Mouse (Mus musculus) T-helper 17 cell (primary cell): ENCODE data around the gene Akap13.
"Not testable (repeated sequence)": the region's sequence is repeated elsewhere in the genome, so short reads cannot be mapped to it uniquely, and the experiment has no call there.

Source experiments
- in situ Hi-C, 2 experiments: fragments of 300-600 bp; cut with MboI, MseI; formaldehyde crosslinking; loops; 1 replicate in 1 of 2; 2 replicates in 1 of 2; pipeline ENCODE4 v1.15.1; 2025; ENCODE audit warnings: high pct_unique_total_duplicates in 2 of 2

Gene Akap13

GRCm38 (mm10) chr7:75744978-75745638 lies 289.8 kb downstream of the Akap13 start:
- in situ Hi-C loops: loop anchor here in 1 of 2 experiments (5.0 kb wide), 1 partner anchor 132 kb away; no protein-coding TSS in a partner anchor

DNA sequence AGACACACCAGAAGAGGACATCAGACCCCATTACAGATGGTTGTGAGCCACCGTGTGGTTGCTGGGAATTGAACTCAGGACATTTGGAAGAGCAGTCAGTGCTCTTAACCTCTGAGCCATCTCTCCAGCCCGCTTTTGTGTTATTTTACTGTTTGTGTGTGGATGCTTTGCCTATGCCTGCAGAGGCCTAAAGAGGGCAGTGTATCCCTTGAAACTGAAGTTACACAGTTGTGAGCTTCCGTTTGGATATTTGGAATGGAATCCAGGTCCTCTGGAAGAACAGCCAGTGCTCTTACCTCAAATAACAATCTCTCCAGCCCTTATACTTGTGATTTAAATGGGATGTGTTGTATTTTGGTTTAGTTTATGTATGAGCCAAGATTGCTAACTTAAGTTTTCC lies 290.6 kb downstream of the Akap13 start:
- in situ Hi-C loops: loop anchor here in 1 of 2 experiments (5.0 kb wide), 1 partner anchor 131 kb away; no protein-coding TSS in a partner anchor

- in situ Hi-C loops: no loop called here
Observed at GRCm38 (mm10) chr7:75750581-75750980, 295.2 kb downstream of the Akap13 start.

GRCm38 (mm10) chr7:75751161-75751803 lies 295.9 kb downstream of the Akap13 start:
- in situ Hi-C loops: no loop called here

DNA sequence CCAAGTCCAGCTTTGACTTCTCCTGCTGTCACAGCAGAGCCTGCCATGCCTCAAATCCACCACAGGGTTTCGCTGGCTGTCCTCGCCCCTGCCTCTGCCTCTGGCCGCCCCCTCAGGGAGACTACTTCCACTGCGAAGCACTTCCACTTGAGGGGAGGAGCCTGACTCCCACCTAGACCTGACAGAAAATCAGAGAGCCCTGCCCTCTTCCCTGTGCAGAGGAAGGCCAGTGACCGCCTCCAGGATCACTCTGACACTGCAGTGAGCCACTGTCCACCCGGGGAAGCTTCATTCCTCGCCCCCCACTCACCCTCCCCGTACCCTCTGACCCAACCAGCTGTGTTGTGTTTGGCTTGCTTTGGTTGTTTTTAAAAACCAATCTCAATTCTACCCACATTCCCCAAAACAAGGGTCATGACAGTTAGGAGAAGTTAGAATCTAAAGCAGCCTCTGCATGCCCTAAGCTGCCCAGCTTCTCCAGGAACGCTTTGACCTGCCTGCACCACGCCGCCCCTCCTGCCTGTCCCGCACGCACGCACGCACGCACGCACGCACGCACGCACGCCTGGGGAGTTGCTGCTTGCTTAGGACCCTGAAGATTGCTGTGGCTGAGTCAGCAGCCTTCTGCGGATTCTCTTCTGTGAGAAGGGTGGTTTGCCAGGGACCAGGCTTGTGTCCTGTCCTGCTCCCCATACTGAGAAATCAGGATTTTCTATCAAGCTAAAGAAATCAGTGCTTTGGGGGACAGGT lies 297.3 kb downstream of the Akap13 start:
- in situ Hi-C loops: no loop called here

GRCm38 (mm10) chr7:75753192-75753783 lies 298.0 kb downstream of the Akap13 start:
- in situ Hi-C loops: no loop called here

DNA sequence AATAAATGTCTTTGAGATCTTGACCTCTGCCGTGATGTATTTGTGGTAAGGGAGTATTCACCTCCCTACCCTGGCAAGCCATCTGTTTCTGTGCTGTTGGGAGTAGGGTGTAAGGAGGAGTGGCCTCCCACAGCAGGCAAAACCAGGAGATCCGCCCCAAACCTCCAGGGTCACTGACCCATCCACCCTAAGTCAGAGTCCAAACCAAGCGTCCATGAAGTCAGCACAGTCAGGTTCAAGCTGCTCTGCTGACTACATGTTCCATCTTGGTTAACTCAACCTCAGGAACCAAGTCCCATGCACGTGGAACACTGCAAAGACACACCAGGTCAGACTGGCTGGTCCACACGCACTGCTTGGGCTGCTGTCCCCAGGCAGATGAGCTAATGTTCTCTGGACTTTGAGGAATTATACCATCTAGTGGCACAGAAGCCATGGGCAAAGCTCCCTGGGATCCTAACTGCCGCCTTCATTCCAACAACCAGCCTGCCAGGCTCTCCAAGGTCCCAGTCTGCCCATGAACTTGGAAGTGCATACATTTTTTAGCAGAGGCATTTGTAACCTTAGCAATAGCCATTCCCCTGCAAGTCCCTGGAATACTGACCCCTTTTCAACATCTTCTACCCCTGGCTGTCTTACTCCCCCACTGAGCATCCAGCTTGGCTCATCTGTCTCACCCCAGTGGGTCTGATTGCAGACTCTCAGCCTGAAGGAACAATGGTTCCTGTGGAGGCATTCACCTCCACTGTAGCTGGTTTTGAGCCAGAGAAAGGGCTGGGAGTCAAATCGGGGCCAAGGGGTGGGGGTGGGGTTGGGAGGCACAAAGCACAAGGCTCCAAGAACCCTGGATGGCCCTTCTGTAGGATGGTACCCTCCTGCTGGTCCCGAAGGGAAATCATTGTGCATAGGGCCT lies 299.5 kb downstream of the Akap13 start:
- in situ Hi-C loops: no loop called here

DNA sequence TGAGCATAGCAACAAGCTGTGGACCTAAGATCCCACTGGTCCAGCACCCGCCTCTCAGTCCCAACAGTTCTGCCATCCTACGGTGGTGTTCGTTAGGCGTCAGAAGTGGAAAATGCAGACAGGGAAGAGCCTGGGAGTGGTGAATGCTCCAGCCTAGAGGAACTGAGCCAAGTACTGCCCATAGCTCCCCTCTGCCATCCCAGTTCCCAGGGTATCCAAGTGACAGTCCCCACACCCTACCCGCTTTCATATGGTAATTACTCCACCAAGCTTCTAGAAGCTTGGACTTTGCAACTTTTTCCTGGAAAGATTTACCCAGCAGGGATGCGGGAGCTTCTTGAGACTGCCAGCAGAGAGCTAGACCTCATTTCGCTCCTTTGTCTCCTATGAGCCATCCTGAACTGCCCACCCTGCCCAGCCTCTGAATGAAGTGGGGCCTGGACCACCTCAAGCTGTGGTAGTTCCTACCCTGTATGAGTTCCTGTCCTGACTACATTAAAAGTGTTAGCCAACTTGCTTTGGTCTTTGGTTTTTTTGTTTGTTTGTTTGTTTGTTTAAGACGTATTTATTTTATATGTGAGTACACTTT lies 300.6 kb downstream of the Akap13 start:
- in situ Hi-C loops: no loop called here

GRCm38 (mm10) chr7:75759992-75760514 lies 304.7 kb downstream of the Akap13 start:
- in situ Hi-C loops: no loop called here

- in situ Hi-C loops: not testable (repeated sequence)
Observed at GRCm38 (mm10) chr7:75760661-75761319, 305.5 kb downstream of the Akap13 start.

DNA sequence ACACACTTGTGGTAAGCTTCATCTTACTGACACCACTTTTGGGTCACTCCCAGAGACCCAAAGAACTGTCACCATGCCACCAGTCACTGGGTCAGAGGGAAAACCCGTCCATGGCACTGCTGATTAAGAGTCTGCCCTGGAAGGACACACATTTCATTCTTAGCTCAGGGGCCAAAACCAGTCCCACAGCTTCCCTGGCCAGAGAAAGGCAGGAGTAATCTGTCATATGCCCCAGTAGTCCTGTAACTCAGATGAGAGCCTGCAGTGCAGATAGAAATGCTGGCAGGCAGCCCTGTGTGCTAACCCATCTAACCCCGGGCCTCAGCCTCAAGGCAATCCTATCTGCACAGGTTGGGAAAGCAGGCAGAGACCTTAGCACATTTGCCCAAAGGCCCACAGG lies 306.9 kb downstream of the Akap13 start:
- in situ Hi-C loops: not testable (repeated sequence)

DNA sequence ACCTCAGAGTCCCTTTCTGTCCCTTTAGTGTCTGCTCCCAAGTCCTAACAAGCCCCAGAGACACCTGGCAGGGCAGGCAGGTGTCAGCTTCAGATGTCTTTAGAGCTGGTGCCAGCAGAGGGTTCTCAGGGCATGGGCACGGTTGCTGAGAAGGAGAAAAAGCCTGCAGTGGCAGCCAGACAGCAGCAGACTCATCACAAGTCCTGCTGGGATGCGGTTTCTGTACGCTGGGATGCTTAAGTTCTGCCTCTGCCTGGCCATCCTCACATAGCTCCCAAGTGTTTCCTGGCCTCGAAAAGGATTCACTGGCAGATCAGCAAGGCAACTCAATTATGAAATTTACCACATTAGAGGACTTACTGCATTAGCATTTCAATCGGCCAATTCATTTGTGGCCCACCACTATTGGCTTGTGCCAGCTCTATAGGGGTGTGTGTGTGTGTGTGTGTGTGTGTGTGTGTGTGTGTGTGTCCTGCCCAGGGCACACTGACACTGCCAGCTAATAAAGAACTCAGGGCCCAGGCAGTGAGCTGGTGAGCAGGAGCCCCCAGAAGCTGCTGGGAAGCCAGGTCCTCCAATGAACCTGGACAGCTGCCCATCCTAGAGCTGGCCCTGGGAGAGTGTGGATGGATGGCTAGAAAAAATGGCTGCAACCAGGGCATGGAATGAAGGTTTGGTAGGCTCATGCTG lies 311.9 kb downstream of the Akap13 start:
- in situ Hi-C loops: not testable (repeated sequence)

GRCm38 (mm10) chr7:75768169-75768568 lies 312.8 kb downstream of the Akap13 start:
- in situ Hi-C loops: no loop called here

- in situ Hi-C loops: no loop called here
Observed at GRCm38 (mm10) chr7:75769909-75770308, 314.6 kb downstream of the Akap13 start.

DNA sequence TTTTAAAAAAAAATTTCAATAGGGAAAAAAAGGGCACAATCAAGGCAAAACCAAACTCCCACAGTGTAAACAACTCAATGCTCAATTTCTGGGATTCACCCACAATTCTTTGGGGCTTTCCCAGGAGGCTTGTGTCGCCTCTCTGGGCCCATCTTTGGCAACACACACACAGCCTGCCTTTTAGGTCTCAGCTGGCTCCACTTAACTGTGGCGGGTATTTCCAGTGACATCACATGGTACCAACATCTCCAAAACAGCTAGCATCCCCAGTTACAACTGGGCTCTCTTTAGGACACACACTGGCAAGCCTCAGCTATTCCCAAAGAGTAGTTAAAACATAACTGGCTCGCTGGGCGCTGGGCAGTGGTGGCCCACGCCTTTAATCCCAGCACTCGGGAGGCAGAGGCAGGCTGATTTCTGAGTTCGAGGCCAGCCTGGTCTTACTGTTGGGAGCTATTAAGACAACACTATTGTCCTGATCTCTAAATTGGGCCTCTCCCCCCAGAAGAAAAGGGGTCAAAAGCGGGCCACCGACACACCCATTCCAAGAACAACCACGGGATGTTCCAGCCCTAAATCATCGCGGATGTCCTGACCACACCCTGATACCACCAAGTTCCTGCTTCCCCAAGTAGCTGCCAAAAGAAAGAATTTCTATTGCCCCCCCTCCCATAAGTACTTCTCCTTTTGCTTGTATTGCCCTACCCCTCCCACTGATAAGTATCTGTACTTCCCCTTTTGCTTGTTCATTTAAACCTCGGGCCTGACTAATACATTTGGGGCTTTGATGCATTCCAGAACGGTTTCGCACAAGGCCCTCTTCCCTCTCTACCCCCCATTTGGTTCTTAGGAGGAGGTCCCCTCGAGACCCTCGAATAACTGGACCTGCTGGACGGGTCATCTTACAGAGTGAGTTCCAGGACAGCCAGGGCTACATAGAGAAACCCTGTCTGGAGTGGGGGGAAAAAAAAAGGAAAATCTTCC lies 319.1 kb downstream of the Akap13 start:
- in situ Hi-C loops: not testable (repeated sequence)

- in situ Hi-C loops: no loop called here
Observed at GRCm38 (mm10) chr7:75778053-75778452, 322.7 kb downstream of the Akap13 start.

- in situ Hi-C loops: no loop called here
Observed at GRCm38 (mm10) chr7:75780812-75781211, 325.5 kb downstream of the Akap13 start.
